Mouse (Mus musculus): Measurements from ENCODE around the gene Pigs. TPM values are rescaled to one million over a fixed set of nuclear protein-coding genes. Genes with fewer than 3 reads are reported as not detected.
A peak's percentile ranks its signal among the peaks of the same experiment; 100 is the strongest.

Pigs gene
- 48.9 and 76.0 TPM in 2 replicates for polyA plus RNA-seq (2014; fragmentation: Nextera tagmentation; extraction: Ambion mirVana)

DNA sequence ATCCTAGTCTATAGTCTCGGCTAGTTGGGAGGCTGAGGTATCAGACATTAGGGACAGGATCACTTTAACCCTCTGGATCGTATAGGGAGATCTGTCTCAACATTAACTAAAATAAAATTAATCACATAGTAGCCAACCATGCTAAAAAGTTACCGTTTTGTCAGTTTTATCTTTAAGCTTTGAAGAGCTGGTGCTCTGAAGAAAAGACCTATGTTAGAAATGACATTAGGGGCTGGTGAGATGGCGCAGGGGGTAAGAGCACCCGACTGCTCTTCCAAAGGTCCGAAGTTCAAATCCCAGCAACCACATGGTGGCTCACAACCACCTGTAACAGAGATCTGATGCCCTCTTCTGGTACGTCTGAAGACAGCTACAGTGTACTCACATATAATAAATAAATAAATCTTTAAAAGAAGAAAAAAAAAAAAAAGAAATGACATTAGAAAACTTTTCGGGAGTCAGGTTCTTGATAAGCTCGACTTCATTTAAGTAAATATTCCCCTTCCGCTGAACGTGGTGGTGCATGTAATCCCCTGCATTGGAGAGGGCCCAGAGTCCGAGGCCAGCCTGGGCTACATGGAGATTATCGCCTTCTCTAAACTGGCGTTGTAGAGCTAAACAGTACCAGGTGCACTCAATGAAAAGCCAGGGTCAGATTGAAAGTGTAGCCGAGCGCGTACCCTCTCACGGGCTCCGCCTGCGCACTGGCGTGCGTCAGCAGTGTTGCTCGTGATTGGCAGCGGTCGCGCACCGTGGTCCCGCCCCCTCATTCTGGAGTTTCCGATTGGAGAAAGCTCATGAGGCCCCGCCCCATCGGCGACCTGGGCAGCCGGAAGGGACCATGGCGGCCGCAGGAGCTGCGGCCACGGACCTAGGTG, at the start of gene Pigs:
Pigs (plus strand) TSS at position 782 of the 878 bp plus-strand sequence.
- H3K4me1 ChIP-seq (ENCODE audit: control insufficient read depth, insufficient read depth, low read length): peaks cover 8% of the 10 kb centered on the region; the same call in 1 of the 2 replicates
- peak within 1 kb of the TSS; percentile 85 for H3K9ac ChIP-seq (ENCODE audit: low read depth, low read length)
- H3K36me3 ChIP-seq (ENCODE audit: control insufficient read depth, insufficient read depth, low read length): no peaks in the 10 kb centered on the region
- no peaks in the 10 kb centered on the region for H3K9me3 ChIP-seq (ENCODE audit: control insufficient read depth, low read length)
- 14% methylated on average over 36 of the region's 37 CpGs for WGBS
- peak within 1 kb of the TSS; percentile 91 for H3K4me3 ChIP-seq (ENCODE audit: low read length)
- ATAC-seq (ENCODE audit: low FRiP score, low TSS enrichment): peak; percentile 93
- H3K4me2 ChIP-seq (replicated peaks; ENCODE audit: low read depth, low read length): peak within 1 kb of the TSS; percentile 91
- H3K27me3 ChIP-seq (ENCODE audit: control insufficient read depth, insufficient read depth, low read length): no peaks in the 10 kb centered on the region
- H3K27ac ChIP-seq (ENCODE audit: low read depth, low read length): no peak within 1 kb of the TSS; the same call in 1 of the 2 replicates

DNA sequence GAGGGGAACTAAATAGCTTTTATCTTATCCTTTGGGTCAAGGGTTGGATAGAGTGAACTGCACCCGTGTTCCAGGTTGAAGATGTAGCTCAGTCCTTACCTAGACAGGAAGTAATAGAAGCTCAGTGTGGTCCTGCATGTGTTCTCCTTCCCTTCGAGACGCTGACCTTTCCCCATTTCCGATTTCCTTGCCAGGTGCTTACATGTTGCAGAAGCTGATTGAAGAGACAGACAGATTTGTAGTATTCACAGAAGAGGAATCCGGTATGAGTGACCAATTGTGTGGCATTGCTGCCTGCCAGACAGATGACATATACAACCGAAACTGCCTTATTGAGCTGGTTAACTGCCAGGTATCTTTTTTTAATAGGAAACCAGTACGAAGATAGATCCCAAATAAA, 49.4 kb upstream of the Pigs start:
- Histone ChIP-seq H3K9ac (ENCODE audit: low read depth, low read length) (no peak overlapping the region), H3K36me3 (ENCODE audit: control insufficient read depth, insufficient read depth, low read length) (peaks cover 96% of the 10 kb centered on the region), H3K4me2 (replicated peaks; ENCODE audit: low read depth, low read length) (no peak overlapping the region), H3K27me3 (ENCODE audit: control insufficient read depth, insufficient read depth, low read length) (no peaks in the 10 kb centered on the region), H3K4me1 (ENCODE audit: control insufficient read depth, insufficient read depth, low read length) (no peaks in the 10 kb centered on the region), H3K9me3 (ENCODE audit: control insufficient read depth, low read length) (no peaks in the 10 kb centered on the region), H3K27ac (ENCODE audit: low read depth, low read length) (no peak overlapping the region), H3K4me3 (ENCODE audit: low read length) (no peak overlapping the region)
- 87% methylated on average over 7 of the region's 7 CpGs for WGBS
- ATAC-seq (ENCODE audit: low FRiP score, low TSS enrichment): no peak

DNA sequence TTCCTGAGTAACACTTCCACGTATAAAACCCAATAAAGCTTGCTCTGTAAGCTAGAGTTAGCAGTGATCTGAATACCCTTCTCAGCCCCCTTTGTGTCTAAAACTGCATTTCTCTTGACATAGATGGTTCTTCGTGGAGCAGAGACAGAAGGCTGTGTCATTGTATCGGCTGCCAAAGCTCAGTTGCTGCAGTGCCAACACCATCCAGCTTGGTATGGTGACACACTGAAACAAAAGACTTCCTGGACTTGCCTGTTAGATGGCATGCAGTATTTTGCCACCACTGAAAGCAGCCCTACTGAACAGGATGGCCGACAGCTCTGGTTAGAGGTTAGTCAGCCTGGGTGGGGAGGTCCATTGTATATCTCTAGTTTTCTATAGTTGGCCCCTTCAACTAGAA, 48.6 kb upstream of the Pigs start:
- Histone ChIP-seq H3K4me1 (ENCODE audit: control insufficient read depth, insufficient read depth, low read length) (no peaks in the 10 kb centered on the region), H3K9ac (ENCODE audit: low read depth, low read length) (no peak overlapping the region), H3K4me2 (replicated peaks; ENCODE audit: low read depth, low read length) (no peak overlapping the region), H3K4me3 (ENCODE audit: low read length) (no peak overlapping the region), H3K9me3 (ENCODE audit: control insufficient read depth, low read length) (no peaks in the 10 kb centered on the region), H3K27me3 (ENCODE audit: control insufficient read depth, insufficient read depth, low read length) (no peaks in the 10 kb centered on the region), H3K36me3 (ENCODE audit: control insufficient read depth, insufficient read depth, low read length) (peaks cover 96% of the 10 kb centered on the region), H3K27ac (ENCODE audit: low read depth, low read length) (no peak overlapping the region)
- WGBS: 94% methylated on average over 4 of the region's 4 CpGs
- no peak for ATAC-seq (ENCODE audit: low FRiP score, low TSS enrichment)

DNA sequence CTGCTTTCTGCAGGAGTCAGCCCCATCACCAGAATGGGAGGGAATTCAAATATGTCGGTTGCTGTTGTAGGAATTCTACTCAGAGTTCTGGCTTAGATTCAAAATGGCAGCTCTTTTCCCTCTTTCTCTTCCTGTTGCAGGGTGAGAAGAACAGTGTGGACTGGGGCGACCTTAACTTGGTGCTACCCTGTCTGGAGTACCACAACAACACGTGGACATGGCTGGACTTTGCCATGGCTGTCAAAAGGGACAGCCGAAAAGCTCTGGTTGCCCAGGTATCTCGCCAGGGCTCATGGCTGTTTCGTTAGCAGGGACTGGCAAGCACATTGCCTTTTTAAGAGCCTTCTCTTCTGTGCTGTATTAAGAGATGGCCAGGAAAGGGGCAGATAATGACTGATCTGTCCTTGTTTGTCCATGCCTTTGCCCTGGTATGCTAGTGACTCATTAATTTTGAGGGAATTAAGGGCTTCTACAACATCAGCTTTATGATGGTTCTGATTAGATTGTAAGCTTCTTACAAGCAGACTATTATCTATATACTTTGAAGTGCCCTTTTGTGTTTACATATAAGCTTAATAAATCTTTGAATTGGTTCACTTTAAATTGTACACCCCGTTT, 39.0 kb upstream of the Pigs start:
- no peak overlapping the region for H3K9ac ChIP-seq (ENCODE audit: low read depth, low read length)
- 92% methylated on average over 7 of the region's 7 CpGs for WGBS
- ATAC-seq (ENCODE audit: low FRiP score, low TSS enrichment): no peak

DNA sequence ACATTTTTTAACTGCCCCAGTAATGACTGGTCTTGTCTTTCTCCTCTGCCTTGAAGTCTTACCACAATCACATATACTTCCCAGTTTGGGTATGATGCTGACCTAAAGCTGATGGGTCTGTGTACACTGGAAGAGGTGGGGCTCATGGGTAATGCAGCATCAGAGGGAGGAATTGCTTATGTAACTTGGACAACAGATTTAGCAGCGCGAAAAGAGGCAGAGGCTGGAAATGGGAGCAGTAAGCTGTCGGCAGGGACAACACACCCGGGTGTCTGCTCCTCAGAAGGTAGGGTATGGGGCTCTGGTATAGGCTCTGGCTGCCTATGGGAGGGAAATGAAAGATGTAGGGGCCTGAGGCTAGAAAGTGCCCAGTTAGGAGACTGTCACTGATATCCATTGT, 37.6 kb upstream of the Pigs start, which contains the start of gene BC030499:
BC030499 (plus strand) TSS at position 188 of the 400 bp plus-strand sequence.
- peaks cover 57% of the 10 kb centered on the region for H3K36me3 ChIP-seq (ENCODE audit: control insufficient read depth, insufficient read depth, low read length)

More for the DNA sequence above, 39.0 kb upstream of the Pigs start:
- H3K4me1 ChIP-seq (ENCODE audit: control insufficient read depth, insufficient read depth, low read length): no peaks in the 10 kb centered on the region
- no peak overlapping the region for H3K4me2 ChIP-seq (replicated peaks; ENCODE audit: low read depth, low read length)
- no peaks in the 10 kb centered on the region for H3K27me3 ChIP-seq (ENCODE audit: control insufficient read depth, insufficient read depth, low read length)
- H3K4me3 ChIP-seq (ENCODE audit: low read length): no peak overlapping the region
- H3K27ac ChIP-seq (ENCODE audit: low read depth, low read length): no peak overlapping the region
- no peaks in the 10 kb centered on the region for H3K9me3 ChIP-seq (ENCODE audit: control insufficient read depth, low read length)
- peaks cover 71% of the 10 kb centered on the region for H3K36me3 ChIP-seq (ENCODE audit: control insufficient read depth, insufficient read depth, low read length)

DNA sequence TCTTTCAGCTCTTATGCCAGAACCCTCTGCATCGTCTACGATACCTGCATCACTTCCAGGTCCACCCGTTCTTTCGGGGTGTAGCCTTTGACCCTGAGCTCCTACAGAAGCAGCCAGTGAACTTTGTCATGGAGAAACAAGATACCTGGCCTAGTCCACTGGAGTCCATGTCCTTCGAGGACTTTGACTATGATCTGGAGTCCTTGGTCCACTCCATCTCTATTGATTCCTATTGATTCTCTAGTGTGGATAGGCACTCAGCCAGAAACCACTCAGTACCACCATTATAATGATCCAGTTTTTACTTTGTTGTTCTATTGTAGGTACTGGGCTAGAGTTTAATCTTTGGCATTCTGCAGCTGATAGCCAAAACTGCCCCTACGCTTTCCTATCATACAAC, 33.6 kb upstream of the Pigs start:
- no peak overlapping the region for H3K4me2 ChIP-seq (replicated peaks; ENCODE audit: low read depth, low read length)
- H3K9me3 ChIP-seq (ENCODE audit: control insufficient read depth, low read length): no peaks in the 10 kb centered on the region
- H3K36me3 ChIP-seq (ENCODE audit: control insufficient read depth, insufficient read depth, low read length): peaks cover 22% of the 10 kb centered on the region
- no peak overlapping the region for H3K9ac ChIP-seq (ENCODE audit: low read depth, low read length)
- 93% methylated on average over 6 of the region's 6 CpGs for WGBS
- H3K4me3 ChIP-seq (ENCODE audit: low read length): no peak overlapping the region
- no peaks in the 10 kb centered on the region for H3K27me3 ChIP-seq (ENCODE audit: control insufficient read depth, insufficient read depth, low read length)
- no peaks in the 10 kb centered on the region for H3K4me1 ChIP-seq (ENCODE audit: control insufficient read depth, insufficient read depth, low read length)
- no peak overlapping the region for H3K27ac ChIP-seq (ENCODE audit: low read depth, low read length)
- no peak for ATAC-seq (ENCODE audit: low FRiP score, low TSS enrichment)

More for the DNA sequence above, 37.6 kb upstream of the Pigs start, which contains the start of gene BC030499:
- Histone ChIP-seq H3K9me3 (ENCODE audit: control insufficient read depth, low read length) (no peaks in the 10 kb centered on the region), H3K4me3 (ENCODE audit: low read length) (no peak within 1 kb of the TSS), H3K27me3 (ENCODE audit: control insufficient read depth, insufficient read depth, low read length) (no peaks in the 10 kb centered on the region), H3K4me2 (replicated peaks; ENCODE audit: low read depth, low read length) (no peak within 1 kb of the TSS), H3K9ac (ENCODE audit: low read depth, low read length) (no peak within 1 kb of the TSS), H3K4me1 (ENCODE audit: control insufficient read depth, insufficient read depth, low read length) (no peaks in the 10 kb centered on the region), H3K27ac (ENCODE audit: low read depth, low read length) (no peak within 1 kb of the TSS)
- 96% methylated on average over 4 of the region's 4 CpGs for WGBS
- no peak for ATAC-seq (ENCODE audit: low FRiP score, low TSS enrichment)

DNA sequence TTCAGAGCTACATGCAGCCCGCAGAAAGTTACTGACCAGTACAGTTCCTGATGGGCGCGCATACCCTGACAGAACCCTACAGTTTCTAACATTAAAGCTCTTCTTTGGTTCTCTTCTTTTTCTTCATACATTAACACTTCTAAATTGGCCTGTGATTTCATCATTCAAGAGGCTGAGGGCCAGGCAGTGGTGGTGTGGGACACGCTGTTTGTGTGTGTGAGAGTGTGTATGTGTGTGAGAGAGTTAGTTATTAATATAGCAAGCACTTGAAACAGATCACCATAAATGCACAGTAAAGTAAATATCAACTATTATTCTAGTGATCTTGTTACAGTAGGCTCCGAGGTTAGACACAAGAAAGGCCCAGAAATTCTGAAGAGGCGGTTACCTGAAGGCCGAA, 27.3 kb upstream of the Pigs start:
- H3K27me3 ChIP-seq (ENCODE audit: control insufficient read depth, insufficient read depth, low read length): no peaks in the 10 kb centered on the region
- WGBS: 58% methylated on average over 7 of the region's 7 CpGs
- peaks cover 4% of the 10 kb centered on the region; the same call in 1 of the 2 replicates for H3K4me1 ChIP-seq (ENCODE audit: control insufficient read depth, insufficient read depth, low read length)
- peak; percentile 24 for ATAC-seq (ENCODE audit: low FRiP score, low TSS enrichment)
- no peak overlapping the region for H3K27ac ChIP-seq (ENCODE audit: low read depth, low read length)
- peak overlapping the region; percentile 86 for H3K4me3 ChIP-seq (ENCODE audit: low read length)
- H3K9me3 ChIP-seq (ENCODE audit: control insufficient read depth, low read length): no peaks in the 10 kb centered on the region
- H3K9ac ChIP-seq (ENCODE audit: low read depth, low read length): peak overlapping the region; percentile 71; the same call in 1 of the 2 replicates
- H3K4me2 ChIP-seq (replicated peaks; ENCODE audit: low read depth, low read length): peak overlapping the region; percentile 56
- H3K36me3 ChIP-seq (ENCODE audit: control insufficient read depth, insufficient read depth, low read length): peaks cover 26% of the 10 kb centered on the region

DNA sequence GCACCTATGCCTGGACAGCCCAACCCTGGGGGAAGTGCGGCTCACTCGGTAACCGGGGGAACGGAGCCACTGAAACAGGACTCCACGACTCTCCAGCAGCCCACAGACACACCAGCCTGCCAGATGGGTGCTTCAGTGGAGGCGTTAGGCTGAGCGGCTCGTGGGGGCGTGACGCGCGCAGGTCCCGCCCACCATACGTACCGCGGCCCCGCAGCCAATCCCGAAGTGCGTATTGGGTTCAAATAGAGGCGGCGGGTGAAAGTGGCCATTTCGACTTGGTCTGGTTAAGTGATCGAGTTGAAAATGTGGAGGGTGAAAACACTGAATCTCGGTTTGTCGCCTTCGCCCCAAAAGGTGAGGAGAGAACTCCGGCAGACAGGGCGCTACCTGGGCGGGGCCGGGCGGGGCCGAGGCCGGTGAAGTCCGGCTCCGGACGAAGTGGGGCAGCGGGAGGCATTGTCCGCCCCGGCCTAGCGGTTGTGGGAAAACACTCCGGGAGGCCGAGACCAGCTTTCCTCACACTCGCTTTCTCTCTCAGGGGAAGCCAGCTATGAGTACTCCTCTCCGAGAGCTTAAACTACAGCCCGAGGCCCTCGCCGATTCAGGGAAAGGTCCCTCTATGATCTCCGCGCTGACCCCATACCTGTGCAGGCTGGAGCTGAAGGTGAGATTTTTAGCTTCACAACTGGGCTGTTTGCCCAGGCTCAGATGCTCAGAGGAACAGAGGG, 26.7 kb upstream of the Pigs start, which contains the start of gene Spag5:
Spag5 (plus strand) TSS at position 173 of the 728 bp plus-strand sequence.
- peak; percentile 99 for ATAC-seq (ENCODE audit: low FRiP score, low TSS enrichment)
- Histone ChIP-seq H3K4me2 (replicated peaks; ENCODE audit: low read depth, low read length) (peak within 1 kb of the TSS; percentile 56), H3K27ac (ENCODE audit: low read depth, low read length) (peak within 1 kb of the TSS; percentile 69; the same call in 1 of the 2 replicates), H3K36me3 (ENCODE audit: control insufficient read depth, insufficient read depth, low read length) (peaks cover 32% of the 10 kb centered on the region), H3K9ac (ENCODE audit: low read depth, low read length) (peak within 1 kb of the TSS; percentile 71), H3K9me3 (ENCODE audit: control insufficient read depth, low read length) (no peaks in the 10 kb centered on the region), H3K4me1 (ENCODE audit: control insufficient read depth, insufficient read depth, low read length) (peaks cover 4% of the 10 kb centered on the region; the same call in 1 of the 2 replicates), H3K4me3 (ENCODE audit: low read length) (peak within 1 kb of the TSS; percentile 86), H3K27me3 (ENCODE audit: control insufficient read depth, insufficient read depth, low read length) (no peaks in the 10 kb centered on the region)
- under 1% methylated on average over 49 of the region's 49 CpGs for WGBS
